Mouse (Mus musculus) cerebellum, postnatal 14 days (tissue): Measurements from ENCODE around the gene Cdc42ep1.
"Not testable (repeated sequence)": the region's sequence is repeated elsewhere in the genome, so short reads cannot be mapped to it uniquely, and the experiment has no call there.

Source experiments
- DNase-seq, 2 experiments: peaks; one replicate each; pipeline ENCODE4 v3.0.0; 2021; ENCODE audit warnings: mixed read lengths in 2 of 2

Gene Cdc42ep1

GRCm38 (mm10) chr15:78830742-78831719, 11.4 kb upstream of the Cdc42ep1 start:
- DNase-seq: no peak

- no peak for DNase-seq
Observed at GRCm38 (mm10) chr15:78831720-78832657, 10.4 kb upstream of the Cdc42ep1 start.

DNA sequence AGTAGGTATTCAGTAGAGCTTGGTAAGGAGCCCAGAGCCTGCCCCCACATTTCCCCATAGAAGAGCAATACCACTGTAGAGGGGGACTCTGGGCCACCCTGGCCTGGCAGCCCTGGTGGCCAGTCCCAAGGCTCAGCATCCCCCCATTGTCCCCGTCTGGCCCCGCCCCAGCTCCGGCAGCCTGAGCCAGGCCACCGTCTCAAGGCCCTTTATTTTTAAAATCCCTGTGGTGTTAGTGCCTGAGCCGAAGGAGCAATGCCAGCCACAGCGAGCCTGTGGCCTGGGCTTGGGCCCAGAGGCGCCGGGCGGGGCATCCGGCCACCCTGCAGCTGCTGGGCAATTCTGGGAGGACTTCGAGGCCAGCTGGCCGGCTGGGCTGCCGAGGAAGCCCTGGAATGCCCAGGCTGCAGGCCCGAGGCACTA, 9.7 kb upstream of the Cdc42ep1 start:
- DNase-seq: peak; percentile 75 to 80

- DNase-seq: no peak
Observed at GRCm38 (mm10) chr15:78833582-78833981, 8.8 kb upstream of the Cdc42ep1 start.

DNA sequence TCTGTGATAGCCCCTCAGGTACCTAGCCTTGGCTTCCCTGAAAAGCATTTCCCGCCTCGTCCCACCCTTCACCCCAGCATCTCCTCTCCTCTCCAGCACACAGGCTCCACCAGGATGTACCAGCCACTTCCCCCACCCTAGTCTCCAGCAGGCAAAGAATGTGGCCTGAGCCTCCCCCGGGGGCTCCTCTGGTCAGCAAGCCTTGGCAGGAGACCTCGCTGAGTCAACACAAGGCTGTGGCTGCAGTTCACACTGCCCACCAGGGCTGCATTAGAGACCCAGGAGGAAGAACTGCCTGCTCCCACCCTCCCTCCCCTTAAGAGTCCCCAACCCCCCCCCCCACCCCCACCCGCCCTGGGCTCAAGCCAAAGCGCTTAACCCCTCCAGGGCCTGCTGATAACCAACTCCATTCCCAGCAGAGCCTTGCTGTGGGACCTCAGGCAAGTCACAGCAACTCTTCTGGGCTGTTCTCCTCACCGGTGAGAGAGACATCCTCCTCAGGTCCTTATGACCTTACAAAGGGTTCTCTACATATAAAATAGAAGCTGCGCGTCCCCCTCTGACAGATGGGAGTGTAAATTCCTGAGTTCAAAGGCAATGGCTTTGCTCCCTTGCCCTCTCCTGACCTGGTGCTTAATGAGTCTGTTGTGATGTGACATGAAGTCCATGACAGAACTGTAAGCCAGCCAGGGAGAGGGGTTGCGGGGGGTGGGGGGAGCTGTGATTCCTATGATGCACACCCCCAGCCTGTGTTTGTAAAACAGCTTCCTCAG, 8.0 kb upstream of the Cdc42ep1 start:
- peak in 1 of 2 experiments; percentile 8 for DNase-seq

DNA sequence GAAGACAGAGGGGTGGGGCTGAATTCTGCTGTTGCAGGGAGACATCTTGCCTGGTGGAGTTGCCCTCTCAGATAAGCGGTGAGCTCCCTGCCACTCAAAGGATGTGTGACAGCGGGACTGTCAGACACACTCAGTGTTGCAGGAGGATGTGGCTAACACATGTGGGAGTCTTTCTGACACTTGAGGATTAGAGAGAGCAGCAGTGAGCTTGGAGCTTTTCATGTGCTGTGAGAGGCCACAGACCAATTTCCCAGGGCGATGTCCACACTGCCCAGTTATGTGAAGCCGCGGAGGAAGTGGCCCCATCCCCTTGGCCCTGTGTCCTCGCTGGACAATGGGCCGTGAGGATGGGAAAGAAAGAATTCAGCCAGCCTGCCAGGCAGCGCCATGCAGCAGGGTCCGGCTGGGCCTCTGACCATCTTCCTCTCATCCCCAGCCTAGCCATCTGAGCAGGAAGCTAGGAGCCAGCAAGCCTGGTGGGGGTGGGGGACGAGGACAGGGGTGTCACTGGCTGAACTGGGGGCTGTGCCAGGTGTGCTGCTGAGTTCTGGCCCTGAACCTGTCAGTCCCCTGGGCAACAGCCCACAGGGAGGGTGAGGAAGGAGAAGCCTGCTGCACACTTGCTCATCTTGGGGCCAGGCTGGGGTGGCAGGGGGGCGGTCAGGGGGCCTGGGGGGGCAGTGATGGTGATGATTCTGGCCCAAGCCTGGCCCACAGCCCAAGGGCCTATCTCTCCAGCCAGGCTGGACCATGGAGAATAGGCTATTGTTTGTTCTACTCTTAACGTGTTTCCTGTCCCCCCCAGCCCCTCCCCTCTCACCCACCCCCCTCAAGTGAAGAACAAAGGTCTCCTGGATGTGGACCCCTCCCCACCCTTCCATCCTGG, 7.0 kb upstream of the Cdc42ep1 start:
- DNase-seq: peak; percentile 70 to 75

GRCm38 (mm10) chr15:78836086-78836621, 6.3 kb upstream of the Cdc42ep1 start:
- peak in 1 of 2 experiments; percentile 23 for DNase-seq

- no peak for DNase-seq
Observed at GRCm38 (mm10) chr15:78839744-78840143, 2.7 kb upstream of the Cdc42ep1 start.

DNA sequence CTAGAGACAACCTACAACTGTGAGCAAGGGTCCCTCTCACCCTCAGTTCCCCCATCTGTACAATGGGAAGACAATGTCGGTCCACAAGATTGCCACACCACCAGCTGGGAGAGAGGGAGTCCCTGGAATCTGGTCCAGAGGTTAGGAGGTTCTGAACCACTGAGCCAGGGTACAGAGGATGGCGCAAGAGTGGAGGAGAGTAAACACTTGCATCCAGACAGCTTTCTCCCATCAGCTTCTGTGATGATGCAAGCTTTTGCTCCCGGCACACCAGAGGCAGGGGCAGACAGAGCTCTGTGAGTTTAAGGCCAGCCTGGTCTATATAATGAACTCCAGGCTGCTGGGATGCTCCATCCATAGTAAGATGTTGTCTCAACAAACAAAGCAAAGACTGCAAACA, 2.2 kb upstream of the Cdc42ep1 start:
- no peak for DNase-seq

DNA sequence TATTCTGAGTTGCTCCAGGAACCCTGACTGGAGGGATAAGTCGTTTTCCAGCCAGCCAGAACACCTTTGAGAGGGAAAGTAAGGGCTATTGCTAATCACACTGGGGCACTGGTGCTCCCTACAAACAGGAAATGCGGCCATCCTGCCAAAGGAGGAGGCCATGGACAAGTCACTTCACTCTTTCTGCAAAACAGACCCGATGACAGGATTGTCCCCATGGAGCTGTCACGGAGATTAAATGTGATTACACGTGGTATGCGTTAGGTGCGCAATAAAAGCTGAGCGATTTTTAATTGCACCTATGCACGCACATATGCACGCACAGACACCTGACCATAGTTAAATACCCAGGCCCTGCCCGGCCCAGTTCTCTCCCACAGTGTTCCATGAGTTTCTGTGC, 1.7 kb upstream of the Cdc42ep1 start:
- no peak for DNase-seq

- no peak for DNase-seq
Observed at GRCm38 (mm10) chr15:78841161-78841790, 1.1 kb upstream of the Cdc42ep1 start.

GRCm38 (mm10) chr15:78843581-78844469, 1.4 kb downstream of the Cdc42ep1 start:
- no peak for DNase-seq

GRCm38 (mm10) chr15:78844791-78845190, 2.4 kb downstream of the Cdc42ep1 start:
- no peak for DNase-seq

- DNase-seq: no peak
Observed at GRCm38 (mm10) chr15:78845321-78845720, 2.9 kb downstream of the Cdc42ep1 start.

DNA sequence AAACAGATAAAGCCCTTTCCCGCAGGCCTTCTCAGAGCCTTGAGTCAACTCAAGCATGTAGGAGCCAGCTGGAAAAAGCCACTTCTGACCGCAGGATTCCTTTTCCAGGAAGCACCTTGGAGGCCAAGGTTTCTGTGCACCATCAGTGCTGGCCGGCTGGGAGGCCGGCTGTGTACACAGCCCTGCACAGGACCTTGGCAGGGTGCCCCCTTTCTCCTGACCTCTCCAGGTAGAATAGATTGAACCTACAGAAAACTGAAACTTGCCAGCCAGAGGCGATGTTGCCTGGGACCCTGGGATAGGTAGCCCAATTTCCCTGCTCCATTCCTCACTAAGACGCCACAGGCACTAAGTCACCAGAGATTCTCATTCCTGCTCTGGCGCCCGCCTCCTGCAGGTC, 3.4 kb downstream of the Cdc42ep1 start:
- no peak for DNase-seq

DNA sequence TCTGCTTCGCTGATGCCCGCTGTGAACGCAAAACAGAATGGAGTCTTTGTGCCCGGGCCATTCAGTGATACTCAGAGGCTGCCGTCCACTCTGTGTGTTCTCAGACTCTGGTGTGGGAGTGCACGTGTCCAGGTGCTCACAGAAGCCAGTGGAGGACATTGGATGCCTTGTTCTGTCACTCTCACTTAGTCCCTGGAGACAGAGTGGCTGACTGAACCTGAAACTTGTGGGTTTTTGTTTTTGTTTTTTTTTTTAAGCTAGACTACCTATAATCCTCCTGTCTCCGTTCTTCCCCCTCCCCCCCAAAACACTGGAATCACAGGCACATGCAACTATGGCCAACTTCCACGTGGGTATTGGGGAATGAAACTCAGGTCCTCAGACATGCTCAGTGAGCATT, 3.9 kb downstream of the Cdc42ep1 start:
- DNase-seq: no peak

DNA sequence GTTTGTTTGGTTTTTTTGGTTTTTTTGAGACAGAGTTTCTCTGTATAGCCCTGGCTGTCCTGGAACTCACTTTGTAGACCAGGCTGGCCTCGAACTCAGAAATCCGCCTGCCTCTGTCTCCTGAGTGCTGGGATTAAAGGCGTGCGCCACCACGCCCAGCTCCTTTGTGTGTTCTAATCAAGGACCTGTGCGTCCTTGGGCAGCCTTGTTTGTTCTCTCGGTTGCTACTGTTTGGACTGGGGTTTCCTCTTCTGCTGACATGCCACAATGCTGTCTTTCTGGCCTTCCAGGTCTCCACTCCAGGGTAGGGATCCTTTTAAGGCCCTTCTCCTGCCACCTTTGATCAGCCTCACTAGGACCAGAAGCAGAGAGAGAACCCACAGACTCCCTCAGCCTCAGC, 4.4 kb downstream of the Cdc42ep1 start:
- DNase-seq: not testable (repeated sequence)

- peak; percentile 78 to 90 for DNase-seq
Observed at GRCm38 (mm10) chr15:78848467-78848866, 6.0 kb downstream of the Cdc42ep1 start.

- DNase-seq: no peak
Observed at GRCm38 (mm10) chr15:78849485-78849884, 7.1 kb downstream of the Cdc42ep1 start.
